Mouse (Mus musculus) brain, embryonic 14.5 days (tissue): ENCODE results near the gene Etl4.

Experiments
- CTCF ChIP-seq: fragments of 200-500 bp; IDR thresholded peaks from 2 replicates; pipeline ENCODE4 v1.5.1; 2012; ENCODE audit warnings: inconsistent platforms, mild to moderate bottlenecking, moderate library complexity, borderline replicate concordance; ENCODE audit not compliant: insufficient read depth, insufficient read length; ENCODE audit errors: extremely low read depth
- POLR2A ChIP-seq: fragments of 200-500 bp; IDR thresholded peaks from 2 replicates; pipeline ENCODE4 v1.6.1; 2012; ENCODE audit warnings: mild to moderate bottlenecking, inconsistent platforms, borderline replicate concordance; ENCODE audit not compliant: poor library complexity, insufficient read depth, insufficient read length, severe bottlenecking; ENCODE audit errors: extremely low read depth

- no peak; the same call in 1 of the 2 replicates for TF ChIP-seq CTCF
- TF ChIP-seq POLR2A = no peak
Measured at GRCm38 (mm10) chr2:20768681-20769080, 859.1 kb downstream of the Etl4 start.
